Mouse (Mus musculus) cerebellum, postnatal 25 days (tissue): ENCODE measurements around the gene Nek5.

ENCODE experiments used
- DNase-seq, 2 experiments: peaks; one replicate each; pipeline ENCODE4 v3.0.0; 2021; ENCODE audit warnings: mixed read lengths in 2 of 2

The Nek5 gene

GRCm38 (mm10) chr8:22079313-22080007 is 45.4 kb downstream of the Nek5 start:
- DNase-seq = no peak

- no peak for DNase-seq
These were observed 63.7 kb downstream of the Nek5 start for GRCm38 (mm10) chr8:22061126-22061525.

GRCm38 (mm10) chr8:22060446-22060889 is 64.4 kb downstream of the Nek5 start, which contains the start of gene Alg11:
TSS of gene Alg11 (plus strand) at chr8:22060721.
- DNase-seq = peak; percentile 94 to 99

- DNase-seq = no peak
These were observed 64.9 kb downstream of the Nek5 start, which contains the start of gene Atp7b for GRCm38 (mm10) chr8:22059821-22060445. TSS of gene Atp7b (minus strand) at chr8:22060305.

GRCm38 (mm10) chr8:22059153-22059738 is 65.6 kb downstream of the Nek5 start:
- DNase-seq = no peak

GRCm38 (mm10) chr8:22058368-22058767 is 66.5 kb downstream of the Nek5 start:
- no peak for DNase-seq

GRCm38 (mm10) chr8:22056850-22057249 is 68.0 kb downstream of the Nek5 start:
- no peak for DNase-seq

- no peak for DNase-seq
These were observed 69.4 kb downstream of the Nek5 start for GRCm38 (mm10) chr8:22055492-22055877.

GRCm38 (mm10) chr8:22054674-22055491 is 70.0 kb downstream of the Nek5 start:
- no peak for DNase-seq

- DNase-seq = peak; percentile 58 to 78
These were observed 77.0 kb downstream of the Nek5 start for GRCm38 (mm10) chr8:22047699-22048464.

GRCm38 (mm10) chr8:22043706-22044105 is 81.1 kb downstream of the Nek5 start:
- no peak for DNase-seq

GRCm38 (mm10) chr8:22042515-22042914 is 82.3 kb downstream of the Nek5 start:
- no peak for DNase-seq

GRCm38 (mm10) chr8:22040153-22040509 is 84.7 kb downstream of the Nek5 start:
- DNase-seq = no peak

GRCm38 (mm10) chr8:22039468-22040152 is 85.2 kb downstream of the Nek5 start:
- DNase-seq = no peak

GRCm38 (mm10) chr8:22037022-22037421 is 87.8 kb downstream of the Nek5 start:
- no peak for DNase-seq

- DNase-seq = peak; percentile 17 to 28
These were observed 88.7 kb downstream of the Nek5 start for GRCm38 (mm10) chr8:22036137-22036536.

GRCm38 (mm10) chr8:22030990-22031389 is 93.9 kb downstream of the Nek5 start:
- no peak for DNase-seq

GRCm38 (mm10) chr8:22028973-22029372 is 95.9 kb downstream of the Nek5 start:
- DNase-seq = no peak

- no peak for DNase-seq
These were observed 99.6 kb downstream of the Nek5 start for GRCm38 (mm10) chr8:22025241-22025640.
